17 mouse cellular contexts compared by ENCODE assay signal in the genomic region with DNA sequence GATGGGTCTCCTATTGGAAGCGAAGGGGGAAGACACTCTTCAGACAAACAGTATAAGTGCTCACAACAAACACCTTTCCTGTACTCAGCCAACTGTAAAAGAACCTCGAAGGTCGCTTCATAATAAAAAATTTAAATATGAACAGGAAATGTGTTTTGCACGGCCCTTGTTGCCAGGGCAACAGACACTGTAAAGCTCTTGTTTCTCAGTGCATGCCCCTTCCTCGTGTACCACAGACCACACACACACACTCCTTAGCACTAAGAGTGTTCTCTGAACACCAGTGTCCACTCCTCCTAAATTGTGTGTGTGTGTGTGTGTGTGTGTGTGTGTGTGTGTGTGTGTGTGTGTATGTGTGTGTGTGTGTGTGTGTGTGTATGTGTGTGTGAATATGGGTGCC. TPM values are rescaled to one million over a fixed set of nuclear protein-coding genes. Genes with fewer than 3 reads are reported as not detected.
DNase-seq lines count a peak whose midpoint lies in the region; ATAC-seq lines count a peak whose summit lies in the region.
"Had no signal": no experiment of that assay in that cellular context is flagged by ENCODE, and none has a peak within 500 bp of the region (broad histone marks: within the 10 kb centered on the region; RNA-seq: fewer than 3 reads in every experiment).

No protein-coding gene starts in this region.

- H3K36me3 ChIP-seq in forebrain, embryonic 16.5 days (ENCODE audit: control insufficient read depth, insufficient read depth) = no peaks in the 10 kb centered on the region
- no peaks in the 10 kb centered on the region for H3K36me3 ChIP-seq in forebrain, embryonic 13.5 days (ENCODE audit: poor library complexity, severe bottlenecking)
- H3K36me3 ChIP-seq in neural tube, embryonic 13.5 days = no peaks in the 10 kb centered on the region
- H3K36me3 ChIP-seq: hindbrain, embryonic 15.5 days; liver, embryonic 12.5 days; lung, embryonic 15.5 days had no signal

- ATAC-seq in forebrain, embryonic 16.5 days = 0 out of 2 replicates have a peak, but pooled peaks have one; percentile 36
- no peak for ATAC-seq in forebrain, embryonic 13.5 days
- peak; percentile 41; the same call in 1 of the 2 replicates for ATAC-seq in neural tube, embryonic 13.5 days (ENCODE audit: low read depth)
- ATAC-seq in neutrophil, adult 5-6 weeks (ENCODE audit: extremely low read depth, insufficient number of reproducible peaks, low FRiP score, poor library complexity, severe bottlenecking) = peak; percentile 60; the same call in 1 of the 2 replicates
- no peak for ATAC-seq in erythroblast, adult 5-6 weeks (replicated peaks; ENCODE audit: low FRiP score, poor library complexity, severe bottlenecking)
- ATAC-seq: liver, embryonic 12.5 days had no signal

- no peaks in the 10 kb centered on the region for H3K9me3 ChIP-seq in forebrain, embryonic 16.5 days (ENCODE audit: control insufficient read depth, low read length)
- H3K9me3 ChIP-seq in forebrain, embryonic 13.5 days (replicated peaks) = no peaks in the 10 kb centered on the region
- no peaks in the 10 kb centered on the region for H3K9me3 ChIP-seq in neural tube, embryonic 13.5 days
- H3K9me3 ChIP-seq: hindbrain, embryonic 15.5 days; liver, embryonic 12.5 days; lung, embryonic 15.5 days had no signal

- H3K4me2 ChIP-seq in forebrain, embryonic 16.5 days (ENCODE audit: low read length) = no peak overlapping the region
- no peak overlapping the region for H3K4me2 ChIP-seq in forebrain, embryonic 13.5 days
- no peak overlapping the region for H3K4me2 ChIP-seq in neural tube, embryonic 13.5 days
- H3K4me2 ChIP-seq: hindbrain, embryonic 15.5 days; liver, embryonic 12.5 days; lung, embryonic 15.5 days had no signal

- no peak overlapping the region for H3K27ac ChIP-seq in forebrain, embryonic 16.5 days (ENCODE audit: low read length)
- H3K27ac ChIP-seq in forebrain, embryonic 13.5 days = no peak overlapping the region
- 0 out of 2 replicates have a peak overlapping the region, but pooled peaks have one; percentile 71 for H3K27ac ChIP-seq in neural tube, embryonic 13.5 days (replicated peaks)
- H3K27ac ChIP-seq: gastrocnemius, adult 2 months; hindbrain, embryonic 15.5 days; liver, embryonic 12.5 days; lung, embryonic 15.5 days had no signal

- H3K4me1 ChIP-seq in forebrain, embryonic 16.5 days (replicated peaks; ENCODE audit: control insufficient read depth, insufficient read depth, low read length) = peaks cover 7% of the 10 kb centered on the region
- peaks cover 11% of the 10 kb centered on the region; the same call in 1 of the 2 replicates for H3K4me1 ChIP-seq in forebrain, embryonic 13.5 days
- H3K4me1 ChIP-seq in neural tube, embryonic 13.5 days (replicated peaks) = peaks cover 12% of the 10 kb centered on the region
- H3K4me1 ChIP-seq: liver, embryonic 12.5 days; lung, embryonic 15.5 days had no signal

- WGBS in forebrain, embryonic 16.5 days = 40% methylated on average over 5 of the region's 5 CpGs
- WGBS in forebrain, embryonic 13.5 days = 41% methylated on average over 5 of the region's 5 CpGs
- 22% methylated on average over 5 of the region's 5 CpGs for WGBS in neural tube, embryonic 13.5 days

- H3K9ac ChIP-seq in forebrain, embryonic 16.5 days (replicated peaks; ENCODE audit: low read depth, low read length) = no peak overlapping the region
- H3K9ac ChIP-seq in forebrain, embryonic 13.5 days = no peak overlapping the region
- no peak overlapping the region for H3K9ac ChIP-seq in neural tube, embryonic 13.5 days
- H3K9ac ChIP-seq: hindbrain, embryonic 15.5 days; liver, embryonic 12.5 days; lung, embryonic 15.5 days had no signal

- H3K4me3 ChIP-seq in forebrain, embryonic 16.5 days (replicated peaks; ENCODE audit: low read length) = no peak overlapping the region
- no peak overlapping the region for H3K4me3 ChIP-seq in forebrain, embryonic 13.5 days
- H3K4me3 ChIP-seq in neural tube, embryonic 13.5 days = no peak overlapping the region
- H3K4me3 ChIP-seq: gastrocnemius, adult 2 months; hindbrain, embryonic 15.5 days; liver, embryonic 12.5 days; lung, embryonic 15.5 days had no signal

- no peaks in the 10 kb centered on the region for H3K27me3 ChIP-seq in forebrain, embryonic 16.5 days (replicated peaks; ENCODE audit: control insufficient read depth, insufficient read depth, low read length)
- no peaks in the 10 kb centered on the region for H3K27me3 ChIP-seq in forebrain, embryonic 13.5 days
- no peaks in the 10 kb centered on the region for H3K27me3 ChIP-seq in neural tube, embryonic 13.5 days
- H3K27me3 ChIP-seq: hindbrain, embryonic 15.5 days; liver, embryonic 12.5 days; lung, embryonic 15.5 days had no signal

- no peak for DNase-seq in neural tube, embryonic 10.5 days (ENCODE audit: extremely low spot score, low spot score)
- DNase-seq in induced T-regulatory cell, adult 2 months (ENCODE audit: low read depth) = peak; percentile 10
- DNase-seq in kidney, postnatal 36 days = no peak
- DNase-seq: adrenal gland, postnatal 36 days; cerebellum, adult 8-10 months; gastrocnemius, adult 2 months; heart, adult 18-20 months; kidney, adult 8-10 months; thymus, adult 18-20 months had no signal

RNA-seq across cellular contexts. Expression of gene Spata7, which starts 12.2 kb away (rescaled TPM):
- polyA plus RNA-seq in forebrain, embryonic 16.5 days (2015; fragmentation: Nextera tagmentation; extraction: Ambion mirVana) = 27.4 and 32.1 TPM in 2 replicates
- polyA plus RNA-seq in forebrain, embryonic 13.5 days (2015; fragmentation: Nextera tagmentation; extraction: Ambion mirVana) = 24.9 and 28.7 TPM in 2 replicates
- polyA plus RNA-seq in neural tube, embryonic 13.5 days (2015; fragmentation: Nextera tagmentation; extraction: Ambion mirVana) = 27.6 and 31.2 TPM in 2 replicates
- total RNA-seq in neutrophil, adult 5-6 weeks (2017) = 1.2 and 2.2 TPM in 2 replicates
- not detected in 2 replicates for total RNA-seq in erythroblast, adult 5-6 weeks (2015; ENCODE audit: low replicate concordance)
- total RNA-seq in erythroblast, adult 5-6 weeks (2017; ENCODE audit: low replicate concordance) = 0.98 and 1.1 TPM in 2 replicates

RNA-seq across cellular contexts. Expression of gene Kcnk10, which starts 37.6 kb away (rescaled TPM):
- polyA plus RNA-seq in forebrain, embryonic 16.5 days (2015; fragmentation: Nextera tagmentation; extraction: Ambion mirVana) = 57.8 and 58.8 TPM in 2 replicates
- polyA plus RNA-seq in forebrain, embryonic 13.5 days (2015; fragmentation: Nextera tagmentation; extraction: Ambion mirVana) = 49.1 and 50.9 TPM in 2 replicates
- polyA plus RNA-seq in neural tube, embryonic 13.5 days (2015; fragmentation: Nextera tagmentation; extraction: Ambion mirVana) = 27.2 and 30.3 TPM in 2 replicates
- total RNA-seq in neutrophil, adult 5-6 weeks (2017) = 0.98 and 2.1 TPM in 2 replicates
- not detected in 2 replicates for total RNA-seq in erythroblast, adult 5-6 weeks (2015; ENCODE audit: low replicate concordance)
- total RNA-seq in erythroblast, adult 5-6 weeks (2017; ENCODE audit: low replicate concordance) = 0.26 TPM in 1 of 2 replicates, not detected in the other
- total RNA-seq: gastrocnemius, adult 2 months had no signal
- polyA plus RNA-seq: liver, embryonic 12.5 days had no signal

Comparison
In these comparisons a context has a peak if more than half of its experiments do, and no peak if none do; other contexts are left out.
1. ATAC-seq: peak in forebrain, embryonic 16.5 days (single experiment), neural tube, embryonic 13.5 days (single experiment) and neutrophil, adult 5-6 weeks (single experiment); none in forebrain, embryonic 13.5 days (single experiment) and erythroblast, adult 5-6 weeks (single experiment).